Comparison of ENCODE assay signal across 11 mouse cellular contexts in genomic region chr14:21599446-21600173, GRCm38 (mm10).
DNase-seq lines count a peak whose midpoint lies in the region; ATAC-seq lines count a peak whose summit lies in the region.
"Had no signal": no experiment of that assay in that cellular context is flagged by ENCODE, and none has a peak within 500 bp of the region (broad histone marks: within the 10 kb centered on the region; RNA-seq: fewer than 3 reads in every experiment).

No protein-coding gene starts in this region.

- intact Hi-C loops in heart, postnatal 36 days (cut with DNase I) = no loop called here

- ATAC-seq in neural tube, embryonic 11.5 days (ENCODE audit: insufficient read depth, low FRiP score, low TSS enrichment) = no peak
- ATAC-seq in hindbrain, embryonic 11.5 days (ENCODE audit: low FRiP score) = no peak
- ATAC-seq in midbrain, embryonic 12.5 days (ENCODE audit: low FRiP score, low read depth) = peak; percentile 58

- no peak for DNase-seq in neural tube, embryonic 11.5 days (ENCODE audit: low spot score)
- DNase-seq in neural tube, embryonic 10.5 days (ENCODE audit: extremely low spot score, low spot score) = no peak
- no peak for DNase-seq in hindbrain, embryonic 11.5 days (ENCODE audit: low spot score)
- DNase-seq in frontal cortex, postnatal 14 days (ENCODE audit: low spot score in 2 of 2) = no peak
- DNase-seq in thymus, postnatal 10 days (ENCODE audit: low spot score in 2 of 2) = no peak
- no peak for DNase-seq in heart, postnatal 36 days
- DNase-seq: cerebellum, adult 9-11 months; thymus, postnatal 25 days had no signal

- H3K9ac ChIP-seq in neural tube, embryonic 11.5 days (ENCODE audit: low read length) = no peak overlapping the region
- H3K9ac ChIP-seq in hindbrain, embryonic 11.5 days (ENCODE audit: low read depth, low read length) = no peak overlapping the region
- no peak overlapping the region for H3K9ac ChIP-seq in midbrain, embryonic 12.5 days (replicated peaks)
- H3K9ac ChIP-seq: heart, embryonic 13.5 days had no signal

- H3K4me3 ChIP-seq in neural tube, embryonic 11.5 days (ENCODE audit: low read depth, low read length) = no peak overlapping the region
- no peak overlapping the region for H3K4me3 ChIP-seq in hindbrain, embryonic 11.5 days (ENCODE audit: low read depth, low read length)
- H3K4me3 ChIP-seq in midbrain, embryonic 12.5 days = no peak overlapping the region
- H3K4me3 ChIP-seq: heart, embryonic 13.5 days; left cerebral cortex, adult 2 months had no signal

- no peaks in the 10 kb centered on the region for H3K36me3 ChIP-seq in neural tube, embryonic 11.5 days (ENCODE audit: control insufficient read depth, insufficient read depth, low read length)
- H3K36me3 ChIP-seq in hindbrain, embryonic 11.5 days (ENCODE audit: control insufficient read depth, insufficient read depth, low read length) = no peaks in the 10 kb centered on the region
- H3K36me3 ChIP-seq in midbrain, embryonic 12.5 days = no peaks in the 10 kb centered on the region

- H3K27me3 ChIP-seq in neural tube, embryonic 11.5 days (ENCODE audit: control insufficient read depth, insufficient read depth, low read length) = no peaks in the 10 kb centered on the region
- no peaks in the 10 kb centered on the region for H3K27me3 ChIP-seq in hindbrain, embryonic 11.5 days (ENCODE audit: control insufficient read depth, insufficient read depth, low read length)
- H3K27me3 ChIP-seq in midbrain, embryonic 12.5 days = no peaks in the 10 kb centered on the region
- H3K27me3 ChIP-seq: heart, embryonic 13.5 days had no signal

- no peaks in the 10 kb centered on the region for H3K9me3 ChIP-seq in neural tube, embryonic 11.5 days (ENCODE audit: control insufficient read depth, low read length)
- H3K9me3 ChIP-seq in hindbrain, embryonic 11.5 days (ENCODE audit: control insufficient read depth, low read length) = no peaks in the 10 kb centered on the region
- no peaks in the 10 kb centered on the region for H3K9me3 ChIP-seq in midbrain, embryonic 12.5 days
- H3K9me3 ChIP-seq: heart, embryonic 13.5 days had no signal

- peak overlapping the region; percentile 53 for H3K27ac ChIP-seq in neural tube, embryonic 11.5 days (ENCODE audit: low read depth, low read length)
- H3K27ac ChIP-seq in hindbrain, embryonic 11.5 days (ENCODE audit: low read depth, low read length) = peak overlapping the region; percentile 59
- peak overlapping the region; percentile 65 for H3K27ac ChIP-seq in midbrain, embryonic 12.5 days (replicated peaks)
- H3K27ac ChIP-seq: heart, embryonic 13.5 days; left cerebral cortex, adult 2 months had no signal

- WGBS in neural tube, embryonic 11.5 days = 58% methylated on average over 9 of the region's 9 CpGs
- WGBS in hindbrain, embryonic 11.5 days = 58% methylated on average over 9 of the region's 9 CpGs
- 35% methylated on average over 9 of the region's 9 CpGs for WGBS in midbrain, embryonic 12.5 days

- H3K4me1 ChIP-seq in neural tube, embryonic 11.5 days (ENCODE audit: control insufficient read depth, insufficient read depth, low read length) = peaks cover 12% of the 10 kb centered on the region
- H3K4me1 ChIP-seq in hindbrain, embryonic 11.5 days (replicated peaks; ENCODE audit: control insufficient read depth, insufficient read depth, low read length) = 0 out of 2 replicates have a peak, but pooled peaks cover 4% of the 10 kb centered on the region
- peaks cover 33% of the 10 kb centered on the region for H3K4me1 ChIP-seq in midbrain, embryonic 12.5 days

- H3K4me2 ChIP-seq in neural tube, embryonic 11.5 days (ENCODE audit: low read depth) = no peak overlapping the region
- H3K4me2 ChIP-seq in hindbrain, embryonic 11.5 days (replicated peaks; ENCODE audit: low read depth, low read length) = no peak overlapping the region
- no peak overlapping the region for H3K4me2 ChIP-seq in midbrain, embryonic 12.5 days (replicated peaks)
- H3K4me2 ChIP-seq: heart, embryonic 13.5 days had no signal
